ENCODE assay signal across 8 mouse cellular contexts in the genomic region with DNA sequence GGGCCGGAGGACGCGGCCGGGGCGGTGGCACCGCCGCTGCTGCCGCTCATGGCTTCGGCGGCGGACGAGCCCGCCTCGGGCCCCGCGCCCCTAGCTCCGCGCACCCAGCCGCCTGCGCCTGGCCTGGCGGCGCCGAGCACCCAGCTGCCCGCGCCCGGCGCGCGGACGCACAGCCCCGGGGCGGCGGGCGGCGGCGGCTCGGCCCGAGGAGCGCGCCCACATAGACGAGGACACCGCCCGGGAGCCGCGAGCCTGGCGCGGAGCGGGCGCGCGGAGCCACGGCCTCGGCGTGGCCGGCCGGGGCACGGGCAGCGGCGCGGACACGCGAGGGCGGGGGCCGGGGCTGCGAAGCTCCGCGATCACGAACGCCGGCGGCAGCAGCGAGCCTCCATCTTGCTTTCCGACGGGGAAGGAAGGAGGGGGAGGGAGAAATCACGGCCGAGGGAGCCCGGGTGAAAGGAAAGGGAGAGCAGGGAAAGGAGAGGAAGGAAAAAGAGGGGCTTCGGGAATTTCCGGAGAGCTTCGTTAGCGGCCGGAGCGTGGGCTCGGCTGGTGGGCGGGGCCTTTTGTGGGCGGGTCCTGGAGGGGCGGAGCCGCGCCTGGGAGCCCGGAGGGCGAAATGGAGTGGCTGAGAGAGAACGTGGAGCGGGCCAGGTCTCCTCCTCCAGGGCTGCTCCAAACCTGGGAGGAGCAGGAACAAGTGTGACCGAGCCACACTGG. TPM values are rescaled to one million over a fixed set of nuclear protein-coding genes. Genes with fewer than 3 reads are reported as not detected.
DNase-seq lines count a peak whose midpoint lies in the region; ATAC-seq and TF ChIP-seq lines count a peak whose summit lies in the region.

TSS of gene Trio (minus strand) at position 402 of the 720 bp plus-strand sequence.

- peak; percentile 79 for DNase-seq in CD4-positive helper T cell, adult 2 months (ENCODE audit: low read depth, low spot score)
- DNase-seq in heart, postnatal 0 days (ENCODE audit: low spot score), result peak; percentile 99
- DNase-seq in kidney, postnatal 36 days, result peak; percentile 98
- DNase-seq in liver, embryonic 14.5 days (ENCODE audit: low read depth in 3 of 3, low spot score in 3 of 3), result peak; percentile 55 to 58 (median 57)
- peak; percentile 98 for DNase-seq in neural tube, embryonic 10.5 days (ENCODE audit: extremely low spot score, low spot score)

- H3K9me3 ChIP-seq in forebrain, embryonic 13.5 days (replicated peaks), result no peaks in the 10 kb centered on the region
- no peaks in the 10 kb centered on the region for H3K9me3 ChIP-seq in heart, postnatal 0 days (replicated peaks; ENCODE audit: control insufficient read depth, low read length)
- H3K9me3 ChIP-seq in liver, embryonic 14.5 days (ENCODE audit: control insufficient read depth, low read length), result no peaks in the 10 kb centered on the region
- no peaks in the 10 kb centered on the region for H3K9me3 ChIP-seq in stomach, embryonic 15.5 days

- peak within 1 kb of the TSS; percentile 93 for H3K4me2 ChIP-seq in forebrain, embryonic 13.5 days
- H3K4me2 ChIP-seq in heart, postnatal 0 days (ENCODE audit: low read depth, low read length), result peak within 1 kb of the TSS; percentile 92
- H3K4me2 ChIP-seq in liver, embryonic 14.5 days (ENCODE audit: low read depth), result peak within 1 kb of the TSS; percentile 67
- H3K4me2 ChIP-seq in stomach, embryonic 15.5 days, result peak within 1 kb of the TSS; percentile 89

- TF ChIP-seq CTCF in heart, postnatal 0 days (IDR thresholded peaks at IDR 0.05; ENCODE audit: low read depth), result no peak
- no peak for TF ChIP-seq CTCF in liver, embryonic 14.5 days (IDR thresholded peaks at IDR 0.05; ENCODE audit: low read depth)

- H3K27ac ChIP-seq in brown adipose tissue, adult 24 weeks (replicated peaks; ENCODE audit: low read depth, low read length), result peak within 1 kb of the TSS; percentile 96
- peak within 1 kb of the TSS; percentile 98 for H3K27ac ChIP-seq in forebrain, embryonic 13.5 days
- H3K27ac ChIP-seq in heart, postnatal 0 days (ENCODE audit: low read depth), result peak within 1 kb of the TSS; percentile 95
- H3K27ac ChIP-seq in liver, embryonic 14.5 days, result no peak within 1 kb of the TSS
- peak within 1 kb of the TSS; percentile 93 for H3K27ac ChIP-seq in stomach, embryonic 15.5 days

- peak within 1 kb of the TSS; percentile 99 for H3K4me3 ChIP-seq in brown adipose tissue, adult 24 weeks (ENCODE audit: insufficient read depth, low read depth, low read length)
- peak within 1 kb of the TSS; percentile 67 for H3K4me3 ChIP-seq in forebrain, embryonic 13.5 days
- peak within 1 kb of the TSS; percentile 94 for H3K4me3 ChIP-seq in heart, postnatal 0 days (ENCODE audit: low read depth, low read length)
- H3K4me3 ChIP-seq in liver, embryonic 14.5 days (ENCODE audit: insufficient read depth in 1 of 2, low read depth in 2 of 2, low read length in 2 of 2), result peak within 1 kb of the TSS; percentile 52 to 61
- peak within 1 kb of the TSS; percentile 91 for H3K4me3 ChIP-seq in stomach, embryonic 15.5 days (replicated peaks)

- H3K4me1 ChIP-seq in brown adipose tissue, adult 24 weeks (ENCODE audit: control insufficient read depth, insufficient read depth, insufficient read length, low read length), result peaks cover 17% of the 10 kb centered on the region
- peaks cover 39% of the 10 kb centered on the region for H3K4me1 ChIP-seq in forebrain, embryonic 13.5 days
- H3K4me1 ChIP-seq in heart, postnatal 0 days (ENCODE audit: control insufficient read depth, insufficient read depth), result peaks cover 27% of the 10 kb centered on the region
- H3K4me1 ChIP-seq in liver, embryonic 14.5 days (replicated peaks; ENCODE audit: control insufficient read depth in 2 of 2, insufficient read depth in 2 of 2, low read length in 1 of 2), result peaks cover 0 to 10% of the 10 kb centered on the region in 2 experiments; a peak in 2 of 4 replicates
- peaks cover 25% of the 10 kb centered on the region for H3K4me1 ChIP-seq in stomach, embryonic 15.5 days

- under 1% methylated on average over 72 of the region's 94 CpGs for WGBS in forebrain, embryonic 13.5 days
- WGBS in heart, postnatal 0 days, result under 1% methylated on average over 70 of the region's 94 CpGs
- under 1% methylated on average over 91 of the region's 94 CpGs for WGBS in liver, embryonic 14.5 days (ENCODE audit: insufficient replicate concordance)
- under 1% methylated on average over 67 of the region's 94 CpGs for WGBS in stomach, embryonic 15.5 days

- H3K27me3 ChIP-seq in forebrain, embryonic 13.5 days, result no peaks in the 10 kb centered on the region
- H3K27me3 ChIP-seq in heart, postnatal 0 days (ENCODE audit: control insufficient read depth, insufficient read depth, low read length), result no peaks in the 10 kb centered on the region
- peaks cover 53% of the 10 kb centered on the region for H3K27me3 ChIP-seq in liver, embryonic 14.5 days (ENCODE audit: control insufficient read depth, insufficient read depth, low read length)
- no peaks in the 10 kb centered on the region for H3K27me3 ChIP-seq in stomach, embryonic 15.5 days (replicated peaks)

- peak within 1 kb of the TSS; percentile 99 for H3K9ac ChIP-seq in forebrain, embryonic 13.5 days
- H3K9ac ChIP-seq in heart, postnatal 0 days (replicated peaks; ENCODE audit: low read depth, low read length), result peak within 1 kb of the TSS; percentile 93
- peak within 1 kb of the TSS; percentile 50 for H3K9ac ChIP-seq in liver, embryonic 14.5 days (replicated peaks)
- H3K9ac ChIP-seq in stomach, embryonic 15.5 days, result peak within 1 kb of the TSS; percentile 92

- TF ChIP-seq EP300 in heart, postnatal 0 days (IDR thresholded peaks at IDR 0.05; ENCODE audit: low read depth), result no peak
- TF ChIP-seq EP300 in liver, embryonic 14.5 days (IDR thresholded peaks at IDR 0.05; ENCODE audit: low read depth), result no peak

- H3K36me3 ChIP-seq in forebrain, embryonic 13.5 days (ENCODE audit: poor library complexity, severe bottlenecking), result no peaks in the 10 kb centered on the region
- H3K36me3 ChIP-seq in heart, postnatal 0 days (replicated peaks; ENCODE audit: control insufficient read depth, insufficient read depth, low read length), result no peaks in the 10 kb centered on the region
- no peaks in the 10 kb centered on the region for H3K36me3 ChIP-seq in liver, embryonic 14.5 days (replicated peaks; ENCODE audit: control insufficient read depth, insufficient read depth, low read depth)
- H3K36me3 ChIP-seq in stomach, embryonic 15.5 days, result no peaks in the 10 kb centered on the region

- ATAC-seq in forebrain, embryonic 13.5 days, result peak; percentile 96
- peak; percentile 96 for ATAC-seq in heart, postnatal 0 days (ENCODE audit: insufficient read depth, low read depth)
- ATAC-seq in liver, embryonic 14.5 days (ENCODE audit: insufficient read depth), result peak; percentile 87
- peak; percentile 97 for ATAC-seq in stomach, embryonic 15.5 days (ENCODE audit: insufficient read depth, low FRiP score, low read depth)

RNA-seq across cellular contexts. Expression of gene Trio, which starts in this region (rescaled TPM):
- 14.4 and 18.0 TPM in 2 replicates for polyA plus RNA-seq in brown adipose tissue, adult 24 weeks (2012; ENCODE audit: insufficient read depth, insufficient read length, missing spikeins)
- 36.0 and 39.4 TPM in 2 replicates for polyA plus RNA-seq in forebrain, embryonic 13.5 days (2015; fragmentation: Nextera tagmentation; extraction: Ambion mirVana)
- 74.8 and 77.2 TPM in 2 replicates for total RNA-seq in heart, postnatal 0 days (2014; rRNA removed; ENCODE audit: low replicate concordance)
- polyA plus RNA-seq in heart, postnatal 0 days (2015; fragmentation: Nextera tagmentation; extraction: Ambion mirVana), result 10.1 and 11.0 TPM in 2 replicates
- polyA plus RNA-seq in liver, embryonic 14.5 days (2012; rRNA removed), result 4.9 and 6.0 TPM in 2 replicates
- polyA plus RNA-seq in liver, embryonic 14.5 days (2014; fragmentation: Nextera tagmentation; extraction: Ambion mirVana), result 2.6 and 2.7 TPM in 2 replicates
- 20.9 and 26.7 TPM in 2 replicates for polyA plus RNA-seq in stomach, embryonic 15.5 days (2015; fragmentation: Nextera tagmentation; extraction: Ambion mirVana)
